Mouse (Mus musculus): ENCODE measurements around the gene Rasl12. TPM values are rescaled to one million over a fixed set of nuclear protein-coding genes. Genes with fewer than 3 reads are reported as not detected.

The Rasl12 gene
- polyA plus RNA-seq, 1 experiment from 2014 or later: 10.9 TPM

DNA sequence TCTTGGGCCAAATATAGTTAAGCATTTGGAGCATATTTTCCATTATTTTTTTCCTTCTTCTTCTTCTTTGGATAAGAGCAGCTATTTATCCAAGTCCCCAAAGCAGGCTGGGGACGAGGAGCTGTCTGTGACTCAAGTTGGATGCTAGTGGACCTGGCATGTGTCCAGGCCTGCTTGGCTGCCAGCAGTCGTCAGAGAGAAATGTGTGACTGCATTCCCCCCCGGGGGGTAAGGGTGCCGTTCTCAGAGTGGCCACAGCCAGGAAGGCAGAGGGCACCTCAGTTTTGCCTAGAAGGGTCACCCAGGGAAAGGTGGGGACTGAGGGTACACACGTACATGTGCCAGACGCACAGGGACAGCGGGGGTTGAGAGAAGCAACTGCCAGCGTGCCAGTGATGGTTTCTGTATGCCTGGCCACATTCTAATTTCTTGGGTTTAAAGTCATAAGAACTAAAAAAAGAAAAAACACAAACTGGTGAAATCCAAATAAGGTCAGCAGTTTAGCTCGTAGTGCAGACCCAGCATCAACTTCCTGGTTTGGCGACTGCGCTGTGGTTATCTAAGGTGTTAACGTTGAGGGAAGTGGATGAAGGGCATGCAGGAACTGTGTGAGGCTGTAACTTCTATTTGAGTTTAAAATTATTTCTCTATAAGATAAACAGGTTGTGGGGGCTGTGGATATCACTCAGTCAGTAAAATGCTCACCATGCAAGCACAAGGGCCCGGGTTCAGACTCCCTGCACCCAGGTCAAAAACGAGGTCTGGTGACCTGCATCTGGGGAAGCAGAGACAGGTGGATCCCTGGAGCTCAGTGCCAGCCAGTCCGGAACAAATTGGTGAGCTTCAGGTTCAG, 6.3 kb downstream of the Rasl12 start:
- Histone ChIP-seq H3K36me3 (ENCODE audit: control insufficient read depth, insufficient read depth, low read length) (no peaks in the 10 kb centered on the region), H3K4me3 (ENCODE audit: low read depth, low read length) (no peak overlapping the region), H3K4me2 (ENCODE audit: low read depth, low read length) (no peak overlapping the region), H3K9me3 (ENCODE audit: control insufficient read depth, low read length) (no peaks in the 10 kb centered on the region), H3K4me1 (ENCODE audit: control insufficient read depth, insufficient read depth, low read length) (no peaks in the 10 kb centered on the region), H3K27me3 (replicated peaks; ENCODE audit: control insufficient read depth, insufficient read depth, low read length) (no peaks in the 10 kb centered on the region), H3K9ac (ENCODE audit: low read depth, low read length) (no peak overlapping the region), H3K27ac (replicated peaks; ENCODE audit: low read depth, low read length) (no peak overlapping the region)
- peak; percentile 44 for DNase-seq (ENCODE audit: low spot score)
- no peak for ATAC-seq (ENCODE audit: low read depth)
- 67% methylated on average over 15 of the region's 15 CpGs for WGBS

DNA sequence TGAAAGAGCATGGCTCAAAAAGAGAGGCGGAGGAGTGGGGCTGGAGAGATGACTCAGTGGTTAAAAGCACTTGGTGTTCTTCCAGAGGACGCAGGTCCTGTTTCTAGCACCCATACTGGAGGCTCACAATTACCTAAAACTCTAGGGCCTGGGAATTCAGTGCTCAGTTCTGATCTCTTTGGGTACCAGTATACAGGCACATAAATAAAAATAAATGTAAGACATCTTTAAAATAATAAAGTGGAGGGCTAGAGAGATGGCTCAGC, 6.8 kb downstream of the Rasl12 start:
- DNase-seq (ENCODE audit: low spot score) (no peak), ATAC-seq (ENCODE audit: low read depth) (no peak)
- Histone ChIP-seq H3K4me3 (ENCODE audit: low read depth, low read length) (no peak overlapping the region), H3K27ac (replicated peaks; ENCODE audit: low read depth, low read length) (no peak overlapping the region), H3K27me3 (replicated peaks; ENCODE audit: control insufficient read depth, insufficient read depth, low read length) (no peaks in the 10 kb centered on the region), H3K9me3 (ENCODE audit: control insufficient read depth, low read length) (no peaks in the 10 kb centered on the region), H3K36me3 (ENCODE audit: control insufficient read depth, insufficient read depth, low read length) (no peaks in the 10 kb centered on the region), H3K4me2 (ENCODE audit: low read depth, low read length) (no peak overlapping the region), H3K4me1 (ENCODE audit: control insufficient read depth, insufficient read depth, low read length) (no peaks in the 10 kb centered on the region), H3K9ac (ENCODE audit: low read depth, low read length) (no peak overlapping the region)
- WGBS: 80% methylated on average over 2 of the region's 2 CpGs

DNA sequence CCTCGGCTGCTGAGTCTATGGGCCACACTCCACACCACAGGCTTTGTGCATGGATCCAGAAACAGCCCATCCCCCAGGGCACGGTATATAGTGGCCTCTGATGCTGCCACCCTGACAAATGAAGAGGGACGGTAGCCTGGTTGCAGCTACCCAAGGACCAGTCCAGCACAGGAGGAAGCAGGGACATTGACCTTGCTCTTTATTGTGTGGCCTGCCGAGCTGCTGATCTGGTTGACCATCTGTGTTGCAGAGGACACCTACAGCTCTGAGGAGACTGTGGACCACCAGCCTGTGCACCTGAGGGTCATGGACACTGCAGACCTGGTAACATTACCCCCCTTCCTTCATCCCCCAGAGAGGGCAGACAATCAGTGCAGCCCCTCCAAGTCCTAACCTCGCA, 9.0 kb downstream of the Rasl12 start:
- Histone ChIP-seq H3K4me3 (ENCODE audit: low read depth, low read length) (no peak overlapping the region), H3K27me3 (replicated peaks; ENCODE audit: control insufficient read depth, insufficient read depth, low read length) (no peaks in the 10 kb centered on the region), H3K27ac (replicated peaks; ENCODE audit: low read depth, low read length) (no peak overlapping the region), H3K4me2 (ENCODE audit: low read depth, low read length) (no peak overlapping the region), H3K9ac (ENCODE audit: low read depth, low read length) (no peak overlapping the region), H3K36me3 (ENCODE audit: control insufficient read depth, insufficient read depth, low read length) (no peaks in the 10 kb centered on the region), H3K9me3 (ENCODE audit: control insufficient read depth, low read length) (no peaks in the 10 kb centered on the region), H3K4me1 (ENCODE audit: control insufficient read depth, insufficient read depth, low read length) (no peaks in the 10 kb centered on the region)
- ATAC-seq (ENCODE audit: low read depth) (no peak), DNase-seq (ENCODE audit: low spot score) (no peak)
- 72% methylated on average over 5 of the region's 5 CpGs for WGBS

DNA sequence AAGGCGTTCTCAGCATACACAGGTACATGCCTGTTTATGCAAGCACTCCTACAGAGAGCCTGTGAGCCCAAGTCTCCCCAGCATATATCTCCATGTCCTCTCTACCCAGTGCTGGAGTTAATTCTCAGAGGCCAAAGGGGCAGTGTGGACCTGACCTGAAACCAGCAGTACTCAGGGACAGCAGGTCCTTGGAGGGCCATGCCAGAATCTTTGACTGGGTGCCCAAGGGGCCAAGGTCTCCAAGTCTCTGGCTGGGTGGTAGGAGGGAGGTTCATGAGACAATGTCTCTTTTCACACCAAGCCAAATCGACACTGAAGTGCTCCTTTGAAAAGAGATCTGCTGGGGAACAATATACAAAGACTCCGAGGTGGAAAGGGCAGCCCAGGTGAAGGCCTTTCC, 9.6 kb downstream of the Rasl12 start:
- Histone ChIP-seq H3K36me3 (ENCODE audit: control insufficient read depth, insufficient read depth, low read length) (no peaks in the 10 kb centered on the region), H3K4me1 (ENCODE audit: control insufficient read depth, insufficient read depth, low read length) (no peaks in the 10 kb centered on the region), H3K4me2 (ENCODE audit: low read depth, low read length) (no peak overlapping the region), H3K27ac (replicated peaks; ENCODE audit: low read depth, low read length) (no peak overlapping the region), H3K9ac (ENCODE audit: low read depth, low read length) (no peak overlapping the region), H3K4me3 (ENCODE audit: low read depth, low read length) (no peak overlapping the region), H3K9me3 (ENCODE audit: control insufficient read depth, low read length) (no peaks in the 10 kb centered on the region), H3K27me3 (replicated peaks; ENCODE audit: control insufficient read depth, insufficient read depth, low read length) (no peaks in the 10 kb centered on the region)
- DNase-seq (ENCODE audit: low spot score) (no peak), ATAC-seq (ENCODE audit: low read depth) (no peak)
- WGBS: 54% methylated on average over 3 of the region's 3 CpGs

DNA sequence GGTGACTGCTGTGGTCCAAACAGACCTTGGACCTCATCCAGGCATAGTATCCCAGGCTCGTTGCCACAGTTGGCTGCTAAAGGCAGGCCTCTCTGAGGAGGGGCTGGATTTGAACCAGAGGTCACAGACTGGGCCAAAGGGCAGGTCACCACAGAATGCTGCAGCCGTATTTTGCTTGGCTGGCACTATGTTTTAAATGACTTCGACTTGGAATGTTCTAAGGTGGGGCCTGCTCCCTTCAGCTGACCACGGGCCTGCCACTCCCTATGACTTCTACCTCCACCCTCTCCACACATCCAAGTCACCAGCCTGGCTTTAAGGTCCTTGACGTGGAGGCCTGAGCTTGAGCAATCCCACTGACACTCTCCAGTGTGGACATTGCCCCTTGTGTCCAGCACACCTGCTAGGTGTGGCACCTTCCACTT, 10.6 kb downstream of the Rasl12 start:
- no peak overlapping the region for H3K4me3 ChIP-seq (ENCODE audit: low read depth, low read length)
- ATAC-seq (ENCODE audit: low read depth) (no peak), DNase-seq (ENCODE audit: low spot score) (no peak)
- H3K9me3 ChIP-seq (ENCODE audit: control insufficient read depth, low read length): no peaks in the 10 kb centered on the region
- H3K27ac ChIP-seq (replicated peaks; ENCODE audit: low read depth, low read length): no peak overlapping the region
- no peaks in the 10 kb centered on the region for H3K27me3 ChIP-seq (replicated peaks; ENCODE audit: control insufficient read depth, insufficient read depth, low read length)
- no peak overlapping the region for H3K9ac ChIP-seq (ENCODE audit: low read depth, low read length)
- H3K36me3 ChIP-seq (ENCODE audit: control insufficient read depth, insufficient read depth, low read length): no peaks in the 10 kb centered on the region
- no peak overlapping the region for H3K4me2 ChIP-seq (ENCODE audit: low read depth, low read length)
- WGBS: 64% methylated on average over 4 of the region's 5 CpGs
- no peaks in the 10 kb centered on the region for H3K4me1 ChIP-seq (ENCODE audit: control insufficient read depth, insufficient read depth, low read length)

DNA sequence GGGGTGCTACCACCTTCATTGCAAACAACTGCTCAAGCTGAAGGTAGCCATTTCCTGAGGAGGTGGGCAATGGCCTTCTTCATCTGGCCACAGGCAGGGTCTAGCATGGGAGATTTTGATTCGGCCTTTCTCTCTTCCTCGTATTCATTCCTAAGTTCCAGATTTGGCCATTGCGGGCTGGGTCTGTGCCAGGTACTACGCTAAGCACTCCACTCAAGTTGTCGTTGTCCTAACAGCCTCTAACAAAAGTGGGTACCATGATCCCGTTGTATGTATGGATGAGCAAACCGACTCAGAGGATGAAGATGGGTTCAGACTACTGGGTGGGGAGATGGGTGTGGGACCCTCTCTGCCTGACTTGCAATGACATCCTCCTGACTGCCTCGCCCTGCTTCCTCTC, 12.1 kb downstream of the Rasl12 start:
- no peak for ATAC-seq (ENCODE audit: low read depth)

DNA sequence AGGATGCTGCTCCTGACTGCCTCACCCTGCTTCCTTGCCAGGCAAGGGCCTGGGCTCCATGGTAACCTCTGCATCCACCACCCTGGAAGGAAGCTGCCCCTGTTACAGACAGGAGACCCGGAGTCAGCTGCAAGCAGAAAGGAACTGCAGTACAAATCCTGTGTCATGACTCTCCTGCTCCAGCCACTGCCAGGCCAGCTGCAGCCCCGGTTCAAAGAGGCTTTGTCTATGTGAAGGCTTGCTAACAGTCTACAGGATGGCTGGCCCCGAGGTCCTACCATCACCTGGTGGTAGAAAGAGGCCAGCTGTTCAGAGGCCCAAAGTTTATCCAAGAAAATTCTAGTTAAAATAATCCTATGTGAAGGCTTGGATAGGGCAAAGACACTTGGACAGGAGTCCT, 13.0 kb downstream of the Rasl12 start:
- Histone ChIP-seq H3K4me3 (ENCODE audit: low read depth, low read length) (no peak overlapping the region), H3K9me3 (ENCODE audit: control insufficient read depth, low read length) (no peaks in the 10 kb centered on the region), H3K4me1 (ENCODE audit: control insufficient read depth, insufficient read depth, low read length) (no peaks in the 10 kb centered on the region), H3K36me3 (ENCODE audit: control insufficient read depth, insufficient read depth, low read length) (no peaks in the 10 kb centered on the region), H3K9ac (ENCODE audit: low read depth, low read length) (no peak overlapping the region), H3K27ac (replicated peaks; ENCODE audit: low read depth, low read length) (no peak overlapping the region), H3K27me3 (replicated peaks; ENCODE audit: control insufficient read depth, insufficient read depth, low read length) (no peaks in the 10 kb centered on the region), H3K4me2 (ENCODE audit: low read depth, low read length) (no peak overlapping the region)
- DNase-seq (ENCODE audit: low spot score) (no peak), ATAC-seq (ENCODE audit: low read depth) (no peak)
- 62% methylated on average over 3 of the region's 3 CpGs for WGBS

More for the DNA sequence above, 12.1 kb downstream of the Rasl12 start:
- no peaks in the 10 kb centered on the region for H3K27me3 ChIP-seq (replicated peaks; ENCODE audit: control insufficient read depth, insufficient read depth, low read length)
- 93% methylated on average over 8 of the region's 8 CpGs for WGBS
- H3K36me3 ChIP-seq (ENCODE audit: control insufficient read depth, insufficient read depth, low read length): no peaks in the 10 kb centered on the region
- H3K27ac ChIP-seq (replicated peaks; ENCODE audit: low read depth, low read length): no peak overlapping the region
- H3K4me1 ChIP-seq (ENCODE audit: control insufficient read depth, insufficient read depth, low read length): no peaks in the 10 kb centered on the region
- no peaks in the 10 kb centered on the region for H3K9me3 ChIP-seq (ENCODE audit: control insufficient read depth, low read length)
- H3K9ac ChIP-seq (ENCODE audit: low read depth, low read length): no peak overlapping the region
- no peak overlapping the region for H3K4me2 ChIP-seq (ENCODE audit: low read depth, low read length)
- no peak overlapping the region for H3K4me3 ChIP-seq (ENCODE audit: low read depth, low read length)
- DNase-seq (ENCODE audit: low spot score): no peak

DNA sequence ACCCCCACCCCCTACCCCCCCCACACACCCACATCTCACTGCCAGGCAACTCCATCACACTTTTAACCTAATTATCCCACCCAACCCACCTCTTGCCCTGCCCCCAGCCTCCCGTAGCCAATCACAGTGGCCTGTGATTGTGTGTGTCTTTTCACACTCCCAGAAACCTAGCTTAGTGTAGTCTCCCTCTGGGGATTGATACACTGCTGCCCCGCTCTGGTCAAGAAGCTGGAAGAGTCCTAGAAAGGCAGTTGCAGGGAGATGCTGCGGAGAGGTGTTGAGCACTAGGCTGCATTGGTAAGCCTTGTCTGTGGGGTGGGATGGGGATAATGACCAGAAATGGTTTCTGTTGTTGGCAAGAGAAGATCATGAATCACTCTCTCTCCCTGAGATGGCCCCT, 19.4 kb downstream of the Rasl12 start:
- WGBS: 44% methylated on average over 3 of the region's 3 CpGs

DNA sequence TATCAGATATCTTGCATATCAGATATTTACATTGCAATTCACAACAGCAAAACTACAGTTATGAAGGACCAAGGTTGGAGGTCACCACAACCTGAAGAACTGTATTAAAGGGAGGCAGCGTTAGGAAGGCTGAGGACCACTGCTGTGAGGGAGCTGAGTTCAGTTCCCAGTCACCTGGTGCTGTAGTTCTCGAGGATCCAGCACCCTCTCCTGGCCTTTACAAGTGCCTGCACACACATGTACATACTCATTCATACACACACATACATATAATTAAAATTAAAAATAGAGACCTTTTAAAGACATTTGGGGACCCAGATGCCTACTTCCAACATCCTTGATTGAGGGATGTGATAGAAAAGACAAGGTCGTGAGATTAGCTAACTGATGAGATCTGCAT, 21.3 kb downstream of the Rasl12 start:
- H3K4me2 ChIP-seq (ENCODE audit: low read depth, low read length): no peak overlapping the region
- DNase-seq (ENCODE audit: low spot score) (no peak), ATAC-seq (ENCODE audit: low read depth) (no peak)
- H3K9ac ChIP-seq (ENCODE audit: low read depth, low read length): no peak overlapping the region
- H3K9me3 ChIP-seq (ENCODE audit: control insufficient read depth, low read length): no peaks in the 10 kb centered on the region
- no peaks in the 10 kb centered on the region for H3K27me3 ChIP-seq (replicated peaks; ENCODE audit: control insufficient read depth, insufficient read depth, low read length)
- no peak overlapping the region for H3K4me3 ChIP-seq (ENCODE audit: low read depth, low read length)
- 75% methylated on average over 3 of the region's 3 CpGs for WGBS
- H3K4me1 ChIP-seq (ENCODE audit: control insufficient read depth, insufficient read depth, low read length): no peaks in the 10 kb centered on the region
- H3K36me3 ChIP-seq (ENCODE audit: control insufficient read depth, insufficient read depth, low read length): no peaks in the 10 kb centered on the region
- H3K27ac ChIP-seq (replicated peaks; ENCODE audit: low read depth, low read length): no peak overlapping the region

More for the DNA sequence above, 19.4 kb downstream of the Rasl12 start:
- Histone ChIP-seq H3K27me3 (replicated peaks; ENCODE audit: control insufficient read depth, insufficient read depth, low read length) (no peaks in the 10 kb centered on the region), H3K9ac (ENCODE audit: low read depth, low read length) (no peak overlapping the region), H3K27ac (replicated peaks; ENCODE audit: low read depth, low read length) (no peak overlapping the region), H3K4me2 (ENCODE audit: low read depth, low read length) (no peak overlapping the region), H3K4me1 (ENCODE audit: control insufficient read depth, insufficient read depth, low read length) (no peaks in the 10 kb centered on the region), H3K9me3 (ENCODE audit: control insufficient read depth, low read length) (no peaks in the 10 kb centered on the region), H3K4me3 (ENCODE audit: low read depth, low read length) (no peak overlapping the region), H3K36me3 (ENCODE audit: control insufficient read depth, insufficient read depth, low read length) (no peaks in the 10 kb centered on the region)
- ATAC-seq (ENCODE audit: low read depth) (no peak), DNase-seq (ENCODE audit: low spot score) (no peak)

All from embryonic facial prominence, embryonic 14.5 days (tissue).